Mouse (Mus musculus): Measurements from ENCODE around the gene Gm47955.
"Not testable (repeated sequence)": the region's sequence is repeated elsewhere in the genome, so short reads cannot be mapped to it uniquely, and the experiment has no call there.

The Gm47955 gene

DNA sequence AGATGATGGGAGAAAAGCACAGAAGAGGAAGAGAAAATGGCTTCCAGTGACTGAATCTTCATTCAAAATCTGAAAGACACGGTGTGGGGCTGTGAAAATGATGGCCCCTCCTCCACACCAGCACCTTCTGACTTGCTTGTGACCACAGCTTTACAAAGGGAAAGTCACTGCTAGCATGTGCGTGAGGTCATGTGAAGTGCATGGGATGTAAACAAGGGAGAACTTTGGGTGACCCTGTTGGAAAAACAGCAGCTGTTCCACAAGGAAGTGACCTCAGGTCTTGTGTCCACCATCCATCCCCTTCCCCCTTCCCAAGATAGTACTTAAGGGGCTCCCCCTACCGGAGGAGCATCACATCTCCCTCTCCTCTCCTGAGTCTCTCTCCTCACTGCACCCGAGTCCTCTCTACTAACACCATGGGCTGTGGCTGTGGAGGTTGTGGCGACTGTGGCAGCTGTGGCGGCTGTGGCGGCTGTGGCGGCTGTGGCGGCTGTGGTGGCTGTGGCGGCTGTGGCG is at the start of gene Gm47955:
Gene Gm47955 (plus strand): TSS at position 417 of the 516 bp plus-strand sequence.
- DNase-seq = no peak

DNA sequence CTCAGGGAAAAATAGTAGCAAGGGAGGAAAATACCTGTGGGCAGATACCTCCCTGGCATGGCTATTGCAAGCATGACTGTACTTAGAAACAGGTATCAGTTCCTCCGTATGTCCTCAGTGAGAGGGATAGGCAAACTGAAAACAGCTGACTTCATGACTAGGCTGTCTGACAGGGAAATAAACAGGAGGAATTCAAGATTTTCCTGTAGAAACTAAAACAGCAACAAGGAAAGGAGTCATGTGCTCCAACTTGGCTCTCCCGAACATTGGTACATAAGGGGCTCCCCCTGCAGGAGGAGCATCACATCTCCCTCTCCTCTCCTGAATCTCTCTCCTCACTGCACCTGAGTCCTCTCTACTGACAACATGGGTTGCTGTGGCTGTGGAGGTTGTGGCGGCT is 47.1 kb upstream of the Gm47955 start, which contains the start of gene A030005L19Rik:
Gene A030005L19Rik (plus strand): TSS at position 301 of the 400 bp plus-strand sequence.
- no peak for DNase-seq

DNA sequence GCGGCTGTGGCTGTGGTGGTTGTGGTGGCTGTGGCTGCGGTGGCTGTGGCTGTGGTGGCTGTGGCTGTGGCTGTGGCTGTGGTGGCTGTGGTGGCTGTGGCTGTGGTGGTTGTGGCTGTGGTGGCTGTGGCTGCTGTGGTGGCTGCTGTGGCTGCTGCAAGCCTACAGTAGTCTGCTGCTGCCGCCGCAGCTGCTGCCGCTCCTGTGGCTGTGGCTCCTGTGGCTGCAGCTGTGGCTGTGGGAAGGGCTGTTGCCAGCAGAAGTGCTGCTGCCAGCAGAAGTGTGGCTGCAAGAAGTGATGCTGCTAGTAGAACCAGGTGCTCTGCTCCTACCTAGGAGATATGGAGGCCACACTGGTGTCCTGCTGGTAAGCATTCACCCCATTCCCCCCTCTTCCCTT is 46.7 kb upstream of the Gm47955 start:
- not testable (repeated sequence) for DNase-seq

DNA sequence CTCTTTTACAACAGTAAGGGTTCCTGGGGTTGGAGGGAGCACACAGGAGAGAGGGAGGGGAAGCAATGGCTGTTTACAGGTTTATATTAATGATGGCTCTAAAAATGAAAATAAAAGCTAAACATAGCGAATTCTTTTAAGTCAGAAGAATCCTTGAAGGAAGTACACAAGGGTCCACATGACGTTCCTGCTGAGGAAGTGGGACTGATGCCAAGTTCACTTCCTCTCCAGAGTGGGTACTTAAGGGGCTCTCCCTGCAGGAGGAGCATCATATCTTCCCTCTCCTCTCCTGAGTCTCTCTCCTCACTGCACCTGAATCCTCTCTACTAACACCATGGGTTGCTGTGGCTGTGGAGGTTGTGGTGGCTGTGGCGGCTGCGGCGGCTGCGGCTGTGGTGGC is 35.4 kb upstream of the Gm47955 start, which contains the start of gene A030014E15Rik:
Gene A030014E15Rik (plus strand): TSS at position 268 of the 400 bp plus-strand sequence.
- peak; percentile 35 for DNase-seq

DNA sequence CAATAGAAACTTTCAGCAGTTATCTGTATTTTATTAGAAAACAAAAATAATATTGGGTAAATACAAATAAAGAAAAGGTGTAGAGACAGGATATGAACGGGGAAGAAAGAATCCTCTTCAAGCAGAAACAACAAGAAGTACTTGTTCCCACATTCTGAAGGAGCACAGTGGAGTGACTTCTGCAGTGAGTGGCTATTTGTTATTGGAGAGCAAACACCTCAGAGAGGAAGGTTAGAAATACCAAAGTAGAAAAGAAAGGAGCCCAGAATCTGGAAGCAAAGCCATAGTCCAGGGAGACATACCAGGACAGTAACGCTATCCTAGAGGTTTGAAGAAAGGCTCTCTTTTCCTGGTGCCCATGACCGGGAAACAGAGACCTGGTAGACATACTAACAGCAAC is 29.5 kb upstream of the Gm47955 start:
- not testable (repeated sequence) for DNase-seq

DNA sequence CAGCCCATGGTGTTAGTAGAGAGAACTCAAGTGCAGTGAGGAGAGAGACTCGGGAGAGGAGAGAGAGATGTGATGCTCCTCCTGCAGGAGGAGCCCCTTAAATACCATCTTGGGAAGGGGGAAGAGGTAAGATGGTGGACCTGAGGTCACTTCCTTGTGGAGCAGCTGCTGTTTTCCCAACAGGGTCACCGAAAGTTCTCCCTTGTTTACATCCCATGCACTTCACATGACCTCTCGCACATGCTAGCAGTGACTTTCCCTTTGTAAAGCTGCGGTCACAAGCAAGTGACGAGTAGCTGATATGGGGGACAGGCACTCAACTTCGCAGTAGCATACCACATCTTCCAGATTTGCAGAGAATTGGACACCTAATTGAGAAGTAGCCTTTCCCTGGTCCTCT is 28.8 kb upstream of the Gm47955 start, which contains the start of gene Gm6217:
Gene Gm6217 (minus strand): TSS at position 74 of the 400 bp plus-strand sequence.
- not testable (repeated sequence) for DNase-seq

DNA sequence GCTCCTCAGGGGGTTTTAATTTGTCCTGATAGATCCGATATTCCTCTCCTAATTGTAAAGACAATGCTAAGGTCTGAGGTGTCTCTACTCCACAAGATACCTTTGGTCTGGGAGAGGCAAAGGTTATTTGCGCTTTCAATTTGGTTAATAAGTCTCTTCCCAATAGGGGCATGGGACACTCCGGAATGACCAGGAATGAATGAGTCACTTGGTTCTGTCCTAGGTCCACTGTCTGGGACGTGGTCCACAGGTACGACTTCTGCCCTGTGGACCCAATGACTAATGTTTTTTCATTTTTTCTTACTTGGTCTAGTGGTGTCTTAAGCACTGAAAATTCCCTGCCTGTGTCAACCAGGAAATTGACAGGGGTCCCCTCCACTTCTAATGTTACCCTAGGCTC is 21.4 kb upstream of the Gm47955 start:
- DNase-seq = no peak

GRCm38 (mm10) chr1:82942505-82942904 is 17.6 kb upstream of the Gm47955 start:
- DNase-seq = not testable (repeated sequence)

DNA sequence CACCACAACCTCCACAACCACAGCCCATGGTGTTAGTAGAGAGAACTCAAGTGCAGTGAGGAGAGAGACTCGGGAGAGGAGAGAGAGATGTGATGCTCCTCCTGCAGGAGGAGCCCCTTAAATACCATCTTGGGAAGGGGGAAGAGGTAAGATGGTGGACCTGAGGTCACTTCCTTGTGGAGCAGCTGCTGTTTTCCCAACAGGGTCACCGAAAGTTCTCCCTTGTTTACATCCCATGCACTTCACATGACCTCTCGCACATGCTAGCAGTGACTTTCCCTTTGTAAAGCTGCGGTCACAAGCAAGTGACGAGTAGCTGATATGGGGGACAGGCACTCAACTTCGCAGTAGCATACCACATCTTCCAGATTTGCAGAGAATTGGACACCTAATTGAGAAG is 16.8 kb upstream of the Gm47955 start, which contains the start of gene A030003K21Rik:
Gene A030003K21Rik (minus strand): TSS at position 94 of the 400 bp plus-strand sequence.
- not testable (repeated sequence) for DNase-seq

DNA sequence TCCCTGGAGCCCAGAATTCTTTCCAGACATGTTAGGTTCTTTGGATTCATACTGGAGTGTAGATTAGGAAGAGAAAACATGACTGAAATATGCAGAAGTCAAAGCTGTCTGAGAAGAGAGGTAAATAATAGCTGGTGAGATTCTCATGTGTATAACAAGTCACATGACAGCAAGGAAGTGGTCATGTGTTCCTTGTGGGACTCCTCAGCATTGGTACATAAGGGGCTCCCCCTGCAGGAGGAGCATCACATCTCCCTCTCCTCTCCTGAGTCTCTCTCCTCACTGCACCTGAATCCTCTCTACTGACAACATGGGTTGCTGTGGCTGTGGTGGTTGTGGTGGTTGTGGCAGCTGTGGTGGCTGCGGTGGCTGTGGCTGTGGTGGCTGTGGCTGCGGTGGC is 14.1 kb upstream of the Gm47955 start:
- not testable (repeated sequence) for DNase-seq

DNA sequence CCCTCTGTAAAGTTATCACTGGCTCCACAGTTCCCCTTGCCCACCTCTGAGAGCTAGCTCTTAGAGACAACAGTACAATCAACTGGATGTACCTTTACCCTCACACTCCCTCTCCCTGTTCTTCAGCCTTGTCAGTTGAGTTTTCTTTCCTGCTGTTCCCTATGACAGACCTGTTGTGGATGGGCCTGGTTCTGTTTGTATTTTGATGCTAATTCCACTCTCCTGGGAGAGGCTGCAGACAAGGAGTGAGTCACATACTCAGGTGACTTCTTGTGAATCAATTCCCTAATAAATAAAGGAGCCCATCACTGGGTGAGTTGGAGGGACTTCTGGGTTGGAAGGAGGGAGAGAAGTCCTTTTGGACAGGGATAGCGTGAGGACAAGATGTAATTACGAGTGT is 11.5 kb upstream of the Gm47955 start:
- no peak for DNase-seq

DNA sequence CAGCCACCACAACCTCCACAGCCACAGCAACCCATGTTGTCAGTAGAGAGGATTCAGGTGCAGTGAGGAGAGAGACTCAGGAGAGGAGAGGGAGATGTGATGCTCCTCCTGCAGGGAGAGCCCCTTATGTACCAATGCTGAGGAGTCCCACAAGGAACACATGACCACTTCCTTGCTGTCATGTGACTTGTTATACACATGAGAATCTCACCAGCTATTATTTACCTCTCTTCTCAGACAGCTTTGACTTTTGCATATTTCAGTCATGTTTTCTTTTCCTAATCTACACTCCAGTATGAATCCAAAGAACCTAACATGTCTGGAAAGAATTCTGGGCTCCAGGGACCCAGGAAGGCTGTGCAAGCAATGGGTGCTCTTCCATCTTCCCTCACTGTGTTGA is 4.2 kb upstream of the Gm47955 start, which contains the start of gene Gm7544:
Gene Gm7544 (minus strand): TSS at position 101 of the 400 bp plus-strand sequence.
- not testable (repeated sequence) for DNase-seq

DNA sequence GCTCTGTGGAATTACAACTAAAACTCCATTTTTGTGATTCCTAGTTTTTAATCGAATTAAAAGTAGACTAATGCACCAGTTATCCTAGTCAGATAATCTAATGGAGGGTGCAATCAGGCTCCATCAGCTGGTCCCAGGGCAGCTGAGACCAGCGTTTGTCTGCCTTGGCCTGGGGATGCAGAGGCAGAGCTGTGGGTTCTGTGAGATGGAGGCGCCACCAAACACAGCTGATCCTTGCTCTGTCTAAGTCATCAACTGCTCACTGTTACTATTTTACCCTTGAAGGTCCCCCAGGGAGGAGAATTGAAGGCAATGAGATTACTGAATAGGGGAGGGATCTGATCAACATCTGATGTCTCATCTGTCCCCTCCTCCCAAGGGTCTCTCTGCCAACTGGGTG is 6.3 kb downstream of the Gm47955 start:
- no peak for DNase-seq

- DNase-seq = peak; percentile 28
Observed at GRCm38 (mm10) chr1:82972046-82972445, 12.0 kb downstream of the Gm47955 start.

- peak; percentile 25 for DNase-seq
Observed at GRCm38 (mm10) chr1:82973244-82973643, 13.2 kb downstream of the Gm47955 start.

GRCm38 (mm10) chr1:82973901-82974300 is 13.8 kb downstream of the Gm47955 start:
- DNase-seq = peak; percentile 38

DNA sequence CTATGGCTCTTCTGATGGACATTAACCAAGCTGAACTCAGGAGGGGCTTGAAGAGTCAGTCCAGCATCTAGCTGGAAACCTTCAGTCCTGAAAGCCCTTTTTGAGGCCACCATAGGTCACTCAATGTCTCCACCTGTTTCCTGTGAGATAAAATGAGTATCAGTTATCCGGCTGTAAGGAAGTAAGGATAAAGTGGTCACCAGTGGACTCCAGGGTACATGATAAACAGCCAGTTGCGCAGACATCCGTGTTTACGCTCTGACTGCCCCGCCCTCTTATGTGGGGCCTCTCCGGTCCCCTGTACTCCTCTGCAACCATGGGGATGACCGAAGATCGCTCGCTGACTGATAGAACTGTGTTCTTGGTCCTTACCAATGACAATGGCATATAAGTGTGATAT is 14.3 kb downstream of the Gm47955 start:
- peak; percentile 44 for DNase-seq

- DNase-seq = peak; percentile 30
Observed at GRCm38 (mm10) chr1:82975750-82976149, 15.7 kb downstream of the Gm47955 start.

DNA sequence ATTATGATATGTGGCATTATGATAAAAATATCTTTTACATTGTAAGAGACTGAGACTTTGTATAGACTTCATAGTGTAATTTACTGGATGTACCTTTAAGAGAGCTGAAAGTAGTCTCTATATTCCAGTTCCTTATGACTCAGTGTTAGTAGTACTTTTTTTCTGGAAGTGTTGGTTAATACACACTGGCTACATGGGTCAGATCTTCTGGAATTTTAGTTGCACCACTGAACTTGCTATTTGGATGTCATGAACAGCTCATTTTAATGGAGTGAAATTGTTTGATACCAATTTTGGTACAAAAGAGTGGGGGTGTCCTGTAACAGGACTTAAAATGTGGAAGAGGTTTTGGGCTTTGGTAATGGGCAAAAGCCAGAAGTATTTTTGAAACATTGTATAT is 17.8 kb downstream of the Gm47955 start:
- no peak for DNase-seq

GRCm38 (mm10) chr1:82986738-82987137 is 26.7 kb downstream of the Gm47955 start:
- no peak for DNase-seq

DNA sequence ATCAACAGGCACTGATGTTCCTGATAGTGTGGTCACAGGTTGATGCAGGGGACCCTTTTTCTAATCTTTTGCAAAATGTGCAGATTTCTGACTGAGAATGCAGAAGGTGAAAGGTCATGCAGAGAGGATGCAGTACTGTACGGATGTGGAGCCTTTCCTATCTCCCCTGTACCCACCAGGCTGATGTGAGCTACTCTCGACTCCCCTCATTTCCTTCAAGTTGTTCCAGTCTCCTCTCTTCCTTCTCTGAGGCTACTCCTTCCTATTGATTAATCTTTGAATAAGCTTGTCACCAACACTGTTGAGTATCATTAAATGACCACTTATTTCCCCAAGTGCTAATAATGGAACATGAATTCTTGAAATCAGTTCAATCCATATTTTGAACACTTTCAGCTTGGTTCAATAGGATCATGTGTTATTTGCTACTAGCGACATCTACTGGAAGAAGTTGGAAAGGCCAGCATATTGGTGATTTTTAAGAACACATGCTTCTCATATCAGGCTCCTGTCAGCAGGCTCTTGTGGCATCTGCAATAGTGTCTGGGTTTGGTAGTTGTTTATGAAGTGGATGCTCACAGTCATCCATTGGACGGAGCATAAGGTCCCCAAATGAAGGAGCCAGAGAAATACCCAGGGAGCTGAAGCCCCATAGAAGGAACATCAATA is 27.6 kb downstream of the Gm47955 start:
- DNase-seq = peak; percentile 73

- no peak for DNase-seq
Observed at GRCm38 (mm10) chr1:82991062-82991461, 31.0 kb downstream of the Gm47955 start.

GRCm38 (mm10) chr1:82991596-82991995 is 31.5 kb downstream of the Gm47955 start:
- no peak for DNase-seq

- DNase-seq = no peak
Observed at GRCm38 (mm10) chr1:82992093-82992492, 32.0 kb downstream of the Gm47955 start.
